Mouse (Mus musculus): ENCODE data around the gene Atrn.

Atrn gene

GRCm38 (mm10) chr2:130905751-130906583 lies at the start of gene Atrn, which contains the start of gene 4930402H24Rik:
TSS of gene Atrn (plus strand) at chr2:130906495.
TSS of gene 4930402H24Rik (minus strand) at chr2:130906406.
- DNase-seq (ENCODE audit: low spot score in 2 of 2) = peak; percentile 86 to 88

GRCm38 (mm10) chr2:130862091-130862490 lies 44.2 kb upstream of the Atrn start:
- DNase-seq (ENCODE audit: low spot score in 2 of 2) = no peak

GRCm38 (mm10) chr2:130870916-130871315 lies 35.4 kb upstream of the Atrn start:
- DNase-seq (ENCODE audit: low spot score in 2 of 2) = no peak

- DNase-seq (ENCODE audit: low spot score in 2 of 2) = no peak
Observed at GRCm38 (mm10) chr2:130877376-130877775, 28.9 kb upstream of the Atrn start.

- no peak for DNase-seq (ENCODE audit: low spot score in 2 of 2)
Observed at GRCm38 (mm10) chr2:130886983-130887382, 19.3 kb upstream of the Atrn start.

- no peak for DNase-seq (ENCODE audit: low spot score in 2 of 2)
Observed at GRCm38 (mm10) chr2:130887456-130887855, 18.8 kb upstream of the Atrn start.

- DNase-seq (ENCODE audit: low spot score in 2 of 2) = no peak
Observed at GRCm38 (mm10) chr2:130896944-130897343, 9.4 kb upstream of the Atrn start.

- DNase-seq (ENCODE audit: low spot score in 2 of 2) = no peak
Observed at GRCm38 (mm10) chr2:130897856-130898255, 8.4 kb upstream of the Atrn start.

GRCm38 (mm10) chr2:130898783-130899182 lies 7.5 kb upstream of the Atrn start:
- no peak for DNase-seq (ENCODE audit: low spot score in 2 of 2)

- DNase-seq (ENCODE audit: low spot score in 2 of 2) = peak; percentile 18 to 20
Observed at GRCm38 (mm10) chr2:130906584-130907315, 455 bp downstream of the Atrn start.

- no peak for DNase-seq (ENCODE audit: low spot score in 2 of 2)
Observed at GRCm38 (mm10) chr2:130911691-130912090, 5.4 kb downstream of the Atrn start.

- no peak for DNase-seq (ENCODE audit: low spot score in 2 of 2)
Observed at GRCm38 (mm10) chr2:130914873-130915272, 8.6 kb downstream of the Atrn start.

- no peak for DNase-seq (ENCODE audit: low spot score in 2 of 2)
Observed at GRCm38 (mm10) chr2:130916521-130917147, 10.3 kb downstream of the Atrn start.

- no peak for DNase-seq (ENCODE audit: low spot score in 2 of 2)
Observed at GRCm38 (mm10) chr2:130917686-130918085, 11.4 kb downstream of the Atrn start.

- no peak for DNase-seq (ENCODE audit: low spot score in 2 of 2)
Observed at GRCm38 (mm10) chr2:130919062-130919593, 12.8 kb downstream of the Atrn start.

- DNase-seq (ENCODE audit: low spot score in 2 of 2) = no peak
Observed at GRCm38 (mm10) chr2:130924950-130925349, 18.7 kb downstream of the Atrn start.

GRCm38 (mm10) chr2:130928031-130928430 lies 21.7 kb downstream of the Atrn start:
- no peak for DNase-seq (ENCODE audit: low spot score in 2 of 2)

GRCm38 (mm10) chr2:130928530-130928929 lies 22.2 kb downstream of the Atrn start:
- no peak for DNase-seq (ENCODE audit: low spot score in 2 of 2)

GRCm38 (mm10) chr2:130929994-130930393 lies 23.7 kb downstream of the Atrn start:
- no peak for DNase-seq (ENCODE audit: low spot score in 2 of 2)

- no peak for DNase-seq (ENCODE audit: low spot score in 2 of 2)
Observed at GRCm38 (mm10) chr2:130932865-130933264, 26.6 kb downstream of the Atrn start.

GRCm38 (mm10) chr2:130949781-130950180 lies 43.5 kb downstream of the Atrn start:
- no peak for DNase-seq (ENCODE audit: low spot score in 2 of 2)

GRCm38 (mm10) chr2:130950548-130950947 lies 44.3 kb downstream of the Atrn start:
- DNase-seq (ENCODE audit: low spot score in 2 of 2) = peak; percentile 89 to 92
